In genomic region chr2:37757016-37757415, GRCm38 (mm10) we compare ENCODE assay signal across 24 mouse cellular contexts. TPM values are rescaled to one million over a fixed set of nuclear protein-coding genes. Genes with fewer than 3 reads are reported as not detected.
A peak's percentile ranks its signal among the peaks of the same experiment; 100 is the strongest.
DNase-seq lines count a peak whose midpoint lies in the region; ATAC-seq lines count a peak whose summit lies in the region.
"Had no signal": no experiment of that assay in that cellular context is flagged by ENCODE, and none has a peak within 500 bp of the region (broad histone marks: within the 10 kb centered on the region; RNA-seq: fewer than 3 reads in every experiment).

No protein-coding gene starts in this region.

- H3K27ac ChIP-seq in midbrain, embryonic 10.5 days (replicated peaks), result no peak overlapping the region
- H3K27ac ChIP-seq: forebrain, embryonic 15.5 days; hindbrain, embryonic 15.5 days; limb, embryonic 13.5 days; lung, embryonic 15.5 days had no signal

- peaks cover 65% of the 10 kb centered on the region for H3K27me3 ChIP-seq in midbrain, embryonic 10.5 days (ENCODE audit: low read depth, poor library complexity, severe bottlenecking)
- H3K27me3 ChIP-seq: forebrain, embryonic 15.5 days; hindbrain, embryonic 15.5 days; lung, embryonic 15.5 days; midbrain, embryonic 15.5 days had no signal

- peaks cover 36% of the 10 kb centered on the region for H3K4me1 ChIP-seq in midbrain, embryonic 10.5 days

- DNase-seq in spleen, adult 12 weeks (ENCODE audit: low spot score), result peak; percentile 18
- no peak for DNase-seq in spleen, postnatal 10 days (ENCODE audit: low spot score in 2 of 2)
- DNase-seq in B cell, adult 2 months, result peak; percentile 73 to 76
- no peak for DNase-seq in lung, postnatal 25 days (ENCODE audit: low spot score)
- DNase-seq in midbrain, embryonic 10.5 days (ENCODE audit: low spot score), result no peak
- DNase-seq in kidney, postnatal 25 days, result no peak
- DNase-seq: adrenal gland, postnatal 25 days; cerebellum, adult 11-12 months; gastrocnemius, postnatal 10 days; heart, adult 11 months; kidney, adult 18-20 months; kidney, postnatal 4 days; lung, postnatal 4 days; right cerebral cortex, adult 18-20 months; thymus, adult 2 months; thymus, postnatal 36 days had no signal

- no peaks in the 10 kb centered on the region for H3K36me3 ChIP-seq in midbrain, embryonic 10.5 days
- H3K36me3 ChIP-seq: forebrain, embryonic 15.5 days; hindbrain, embryonic 10.5 days; hindbrain, embryonic 15.5 days; limb, embryonic 13.5 days; lung, embryonic 15.5 days; midbrain, embryonic 15.5 days had no signal

- WGBS in midbrain, embryonic 10.5 days, result 92% methylated on average over 5 of the region's 5 CpGs

- H3K4me3 ChIP-seq in midbrain, embryonic 10.5 days, result no peak overlapping the region
- H3K4me3 ChIP-seq: forebrain, embryonic 15.5 days; hindbrain, embryonic 10.5 days; hindbrain, embryonic 15.5 days; limb, embryonic 13.5 days; lung, embryonic 15.5 days; midbrain, embryonic 15.5 days had no signal

- peak; percentile 96 for ATAC-seq in common myeloid progenitor, adult 5-6 weeks (replicated peaks; ENCODE audit: low read depth, poor library complexity, severe bottlenecking)
- ATAC-seq in monocyte, adult 5-6 weeks (replicated peaks; ENCODE audit: insufficient number of reproducible peaks, low FRiP score, low TSS enrichment, poor library complexity, severe bottlenecking), result peak; percentile 77
- ATAC-seq: midbrain, embryonic 15.5 days had no signal

- no peaks in the 10 kb centered on the region for H3K9me3 ChIP-seq in midbrain, embryonic 10.5 days (replicated peaks)
- H3K9me3 ChIP-seq: forebrain, embryonic 15.5 days; hindbrain, embryonic 10.5 days; hindbrain, embryonic 15.5 days; limb, embryonic 13.5 days; lung, embryonic 15.5 days; midbrain, embryonic 15.5 days had no signal

RNA-seq across cellular contexts. Expression of gene Crb2, which starts 19.0 kb away (rescaled TPM):
- total RNA-seq in common myeloid progenitor, adult 5-6 weeks (2017), result not detected in 2 replicates
- 0.38 TPM in 1 of 3 replicates, not detected in the others for total RNA-seq in monocyte, adult 5-6 weeks (2017)
- 31.1 and 31.4 TPM in 2 replicates for polyA plus RNA-seq in midbrain, embryonic 10.5 days (2016; fragmentation: Nextera tagmentation; extraction: Ambion mirVana)

RNA-seq across cellular contexts. Expression of gene Strbp, which starts 53.4 kb away (rescaled TPM):
- 77.1 and 78.9 TPM in 2 replicates for total RNA-seq in common myeloid progenitor, adult 5-6 weeks (2017)
- total RNA-seq in monocyte, adult 5-6 weeks (2017), result 12.8 to 35.4 TPM (median 29.1 TPM) in 3 replicates
- polyA plus RNA-seq in midbrain, embryonic 10.5 days (2016; fragmentation: Nextera tagmentation; extraction: Ambion mirVana), result 61.6 and 64.4 TPM in 2 replicates

Comparison
In these comparisons a context has a peak if more than half of its experiments do, and no peak if none do; other contexts are left out.
1. DNase-seq: peak in spleen, adult 12 weeks (single experiment) and B cell, adult 2 months (2 of 2); none in spleen, postnatal 10 days (0 of 2), lung, postnatal 25 days (single experiment), midbrain, embryonic 10.5 days (single experiment) and kidney, postnatal 25 days (0 of 2).